Mouse (Mus musculus): ENCODE data around the gene Me3.

The Me3 gene

DNA sequence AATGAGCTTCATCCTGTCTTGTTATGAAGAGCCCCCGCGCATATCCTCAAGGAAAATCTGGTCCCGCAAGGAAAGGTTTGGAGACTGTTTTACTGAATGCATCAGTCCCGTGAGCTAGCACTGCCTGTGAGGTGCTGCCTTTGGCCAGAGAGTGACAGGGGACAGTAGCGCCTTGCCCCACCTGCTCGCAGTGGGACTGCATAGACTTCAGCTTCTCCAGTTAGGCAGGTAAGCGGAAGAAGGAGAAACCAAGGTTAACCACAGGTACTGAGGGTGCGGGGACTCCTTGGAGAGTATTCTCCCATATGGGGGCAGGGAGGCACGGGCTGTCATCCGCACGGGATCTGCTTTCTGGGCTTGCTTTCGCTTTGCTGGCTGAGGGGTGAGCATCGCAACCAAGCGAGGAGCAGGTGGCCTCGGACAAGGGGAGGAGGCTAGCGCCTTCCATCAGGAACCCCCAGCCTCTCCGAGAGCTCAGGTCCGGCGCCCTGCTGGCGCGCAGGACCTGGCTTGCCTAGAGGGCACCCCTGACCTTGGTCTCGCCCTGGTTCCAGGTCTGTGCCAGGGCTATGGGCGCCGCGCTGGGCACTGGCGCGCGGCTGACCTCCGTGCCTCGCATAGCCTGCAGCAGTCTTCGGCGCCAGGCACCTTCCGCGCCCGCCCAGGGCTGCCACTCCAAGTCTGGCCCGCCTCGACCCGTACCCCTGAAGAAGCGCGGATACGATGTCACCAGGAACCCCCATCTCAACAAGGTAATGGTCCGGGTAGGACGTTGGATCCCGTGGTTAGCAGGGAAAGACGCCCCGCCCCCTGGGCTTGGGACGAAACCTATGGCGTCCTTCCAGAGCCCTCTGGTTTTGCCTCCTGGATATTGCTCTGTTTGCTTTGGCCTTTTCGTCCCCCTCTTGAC lies at the start of gene Me3:
Me3 (plus strand) TSS at position 51 of the 910 bp plus-strand sequence.
- peak; percentile 35 to 68 for DNase-seq (ENCODE audit: low spot score in 2 of 2)

DNA sequence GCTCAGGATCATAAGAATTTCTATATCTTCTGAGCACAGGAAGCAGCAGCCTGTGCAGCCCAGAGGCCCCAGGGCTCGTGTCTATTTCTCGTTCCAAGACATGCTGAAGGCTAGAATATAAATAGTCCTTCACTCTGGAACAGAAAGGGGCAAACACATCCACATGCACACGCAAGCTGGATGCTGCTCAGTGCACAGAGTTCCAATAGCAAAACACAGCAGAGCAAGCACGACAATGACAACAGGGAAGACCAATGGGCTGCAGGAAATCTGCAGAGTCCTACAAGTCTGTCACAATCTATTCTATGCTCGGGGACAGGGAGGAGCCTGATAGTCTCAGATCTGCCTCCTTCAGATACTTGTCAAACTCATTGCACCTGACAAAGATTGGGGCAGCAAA lies 42.2 kb upstream of the Me3 start:
- no peak for DNase-seq (ENCODE audit: low spot score in 2 of 2)

DNA sequence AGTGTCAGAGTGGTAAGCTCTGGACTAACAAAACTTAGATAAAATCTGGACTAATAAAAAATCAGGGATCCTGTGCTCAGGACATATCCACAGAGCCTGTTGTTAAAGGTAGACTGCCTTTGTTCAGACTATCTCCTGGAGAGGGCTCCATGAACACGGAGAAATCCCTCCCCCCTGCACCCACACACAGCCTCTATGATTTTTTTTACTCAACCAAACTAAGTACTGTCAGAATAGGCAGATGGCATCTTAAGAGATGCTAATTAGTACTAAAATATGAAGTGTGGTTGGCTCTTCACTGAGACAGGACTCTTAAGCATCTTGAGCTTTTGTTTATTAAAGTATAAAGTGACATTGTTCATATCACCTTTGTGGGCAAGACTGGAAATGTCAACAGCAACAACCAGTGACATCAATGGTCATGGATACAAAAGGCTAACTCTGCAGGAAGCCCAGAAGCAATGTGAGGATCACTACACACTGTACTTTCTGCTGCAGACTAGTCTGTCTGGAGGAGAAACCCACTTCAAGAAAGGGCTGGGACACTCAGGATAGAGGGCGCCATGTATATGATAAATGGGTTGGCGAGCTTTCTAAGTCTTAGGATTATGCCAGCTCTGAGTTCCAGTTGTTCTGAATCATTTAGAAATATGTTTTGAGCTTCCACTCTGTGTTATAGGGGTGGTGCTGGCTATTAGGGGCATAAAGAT lies 41.5 kb upstream of the Me3 start:
- no peak for DNase-seq (ENCODE audit: low spot score in 2 of 2)

DNA sequence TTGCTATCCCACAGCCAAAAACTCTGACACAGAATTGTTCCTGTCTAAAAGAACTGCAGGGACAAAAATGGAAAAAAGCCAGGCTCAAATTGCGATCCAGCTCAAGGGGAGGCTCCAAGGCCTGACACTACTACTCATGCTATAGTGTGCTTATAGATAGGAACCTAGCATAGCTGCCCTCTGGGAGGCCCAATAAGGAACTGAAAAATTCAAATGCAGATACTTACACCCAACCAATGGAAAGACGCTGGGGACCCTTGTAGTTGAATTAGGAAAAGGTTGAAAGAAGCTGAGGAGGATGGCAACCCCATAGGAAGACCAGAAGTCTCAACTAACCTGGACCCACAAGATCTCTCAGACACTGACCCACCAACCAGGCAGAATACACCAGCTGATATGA lies 36.4 kb upstream of the Me3 start:
- DNase-seq (ENCODE audit: low spot score in 2 of 2): no peak

DNA sequence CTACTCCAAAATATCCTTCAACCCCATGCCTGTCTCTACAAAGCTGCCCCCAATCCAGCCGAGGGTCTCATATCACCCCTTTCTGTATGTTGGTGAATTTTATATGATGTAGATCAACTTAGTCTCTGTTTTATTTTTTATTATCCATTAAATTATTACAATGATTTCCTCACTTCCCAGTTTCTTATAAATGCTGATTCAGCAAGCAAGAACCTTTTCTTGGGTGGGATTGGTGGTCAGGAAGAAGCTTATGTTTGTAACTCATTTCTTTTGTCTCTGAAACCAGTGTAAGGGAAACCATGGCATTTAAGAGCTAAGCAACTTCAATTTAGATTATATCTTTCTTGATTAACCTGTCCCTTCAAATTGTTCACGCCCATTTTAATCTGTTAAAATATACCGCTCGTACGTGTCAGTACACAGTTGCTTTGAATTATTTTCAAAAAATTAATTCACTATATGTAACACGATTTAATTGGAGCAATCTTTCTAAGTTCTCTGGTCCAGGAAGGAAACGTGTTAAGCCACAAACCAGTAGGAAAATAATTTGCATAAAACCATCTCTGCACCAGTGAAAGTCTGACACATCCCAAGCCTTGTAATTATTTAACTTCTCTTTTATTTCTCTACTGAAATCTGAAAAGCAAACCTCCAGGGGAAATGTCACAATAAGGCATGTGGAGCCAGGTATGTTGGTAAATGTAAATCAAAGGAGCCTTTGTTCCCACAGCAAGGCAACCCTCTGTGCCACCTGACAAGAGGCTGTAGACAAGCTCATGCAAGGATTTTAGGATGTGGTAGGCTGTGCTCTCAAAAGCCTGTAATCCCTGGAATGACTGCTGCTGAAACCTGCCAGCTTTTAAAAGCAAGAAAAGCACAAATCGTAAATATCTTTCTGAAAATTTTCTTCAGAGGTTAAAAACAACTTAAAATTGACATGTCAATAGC lies 26.3 kb upstream of the Me3 start:
- no peak for DNase-seq (ENCODE audit: low spot score in 2 of 2)

GRCm38 (mm10) chr7:89607329-89607728 lies 24.9 kb upstream of the Me3 start:
- DNase-seq (ENCODE audit: low spot score in 2 of 2): no peak

DNA sequence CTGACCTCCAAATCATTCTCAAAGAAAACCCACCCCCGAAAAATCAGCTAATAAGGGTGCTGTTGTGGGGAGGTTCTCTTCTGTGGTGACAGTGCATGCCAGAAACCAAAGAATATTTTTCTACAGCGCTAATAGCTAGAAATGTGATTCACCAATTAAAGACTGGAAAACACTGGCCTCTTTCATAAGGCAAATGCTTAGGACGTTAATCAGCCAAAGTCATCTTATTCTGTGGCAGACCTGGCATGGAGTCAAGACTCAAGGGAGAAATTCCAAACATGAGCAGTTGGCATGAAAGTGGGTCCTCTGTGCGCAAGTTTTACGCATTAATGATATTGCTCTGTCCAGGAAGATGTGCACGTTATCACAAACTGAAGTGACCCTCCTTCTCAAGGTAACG lies 21.0 kb upstream of the Me3 start:
- DNase-seq (ENCODE audit: low spot score in 2 of 2): no peak

DNA sequence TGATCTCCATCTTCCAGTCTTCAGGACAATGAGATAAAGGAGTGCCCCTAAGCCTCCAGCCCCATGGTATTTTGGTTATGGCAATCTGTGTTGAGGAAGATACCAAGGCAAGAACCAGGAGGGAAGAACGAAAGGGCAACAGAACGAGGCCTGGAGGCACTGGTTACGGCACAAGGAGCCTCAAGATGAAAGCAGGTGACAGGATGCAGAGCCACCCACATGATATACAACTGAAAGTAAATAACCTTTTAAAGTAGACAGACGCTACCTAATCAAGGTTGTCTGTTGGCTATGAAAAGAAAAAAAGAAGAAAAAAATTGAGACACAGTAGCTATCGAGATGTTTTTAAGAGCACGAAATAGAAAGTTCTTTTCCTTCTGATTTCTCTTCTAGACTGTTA lies 16.0 kb upstream of the Me3 start:
- DNase-seq (ENCODE audit: low spot score in 2 of 2): no peak

DNA sequence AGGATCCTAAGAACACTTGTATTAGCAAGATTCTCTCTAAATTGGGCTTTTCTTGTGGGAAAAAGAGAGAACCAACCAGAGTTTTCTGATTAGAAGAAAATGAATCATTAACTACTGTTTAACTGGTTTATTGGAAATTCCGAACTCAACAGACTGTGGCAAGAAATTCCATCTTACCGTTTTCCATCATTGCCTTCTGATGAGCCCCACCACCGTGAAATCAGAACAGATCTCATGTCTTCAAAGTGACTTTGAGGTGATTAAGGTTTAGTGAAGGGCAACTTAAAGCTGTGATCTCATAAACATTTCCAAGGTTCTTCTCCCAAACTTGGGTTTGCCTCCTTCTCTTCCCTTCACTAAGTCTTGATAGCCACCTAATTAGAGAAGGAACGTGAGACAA lies 8.9 kb upstream of the Me3 start:
- no peak for DNase-seq (ENCODE audit: low spot score in 2 of 2)

DNA sequence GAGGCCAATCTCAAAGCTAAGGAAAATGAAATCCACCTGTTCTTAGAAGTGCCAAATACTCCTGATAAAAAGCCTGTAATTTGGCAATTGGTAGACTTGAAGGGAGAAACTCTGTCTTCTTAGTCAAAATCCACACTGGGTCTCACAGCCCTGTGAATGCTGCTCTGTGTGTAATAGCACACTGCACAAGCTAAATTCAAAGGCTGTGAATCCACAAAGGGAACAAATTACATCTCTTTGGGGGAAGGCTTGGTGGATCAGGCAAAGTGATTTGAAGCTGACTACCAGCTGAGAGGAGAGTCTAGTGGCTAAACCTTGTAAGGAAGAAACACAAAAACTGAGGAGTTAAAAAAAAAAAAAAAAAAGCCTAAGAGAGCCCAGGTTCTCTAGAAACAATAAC lies 4.8 kb upstream of the Me3 start:
- DNase-seq (ENCODE audit: low spot score in 2 of 2): no peak

- DNase-seq (ENCODE audit: low spot score in 2 of 2): no peak
Observed at GRCm38 (mm10) chr7:89628006-89628405, 4.2 kb upstream of the Me3 start.

DNA sequence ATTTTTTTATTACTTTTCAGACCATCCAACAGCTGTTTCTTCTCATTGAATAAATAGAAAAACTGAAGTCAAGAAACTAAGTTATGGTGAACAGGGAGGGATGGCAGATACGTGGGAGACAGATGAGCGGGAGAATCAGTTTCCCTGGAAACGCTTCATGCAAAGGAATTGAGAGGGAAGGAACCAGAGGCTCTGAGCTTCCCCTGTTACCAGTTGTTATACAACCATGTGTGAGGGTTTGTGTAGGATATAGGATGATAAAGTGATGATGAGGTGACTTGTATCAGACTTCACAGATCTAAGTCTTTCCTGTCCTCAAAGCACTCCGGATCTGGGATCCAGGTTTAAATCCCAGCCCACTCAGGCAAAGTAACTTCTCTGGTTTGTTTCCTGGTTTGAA lies 3.2 kb upstream of the Me3 start:
- DNase-seq (ENCODE audit: low spot score in 2 of 2): no peak

GRCm38 (mm10) chr7:89629914-89630313 lies 2.3 kb upstream of the Me3 start:
- no peak for DNase-seq (ENCODE audit: low spot score in 2 of 2)

DNA sequence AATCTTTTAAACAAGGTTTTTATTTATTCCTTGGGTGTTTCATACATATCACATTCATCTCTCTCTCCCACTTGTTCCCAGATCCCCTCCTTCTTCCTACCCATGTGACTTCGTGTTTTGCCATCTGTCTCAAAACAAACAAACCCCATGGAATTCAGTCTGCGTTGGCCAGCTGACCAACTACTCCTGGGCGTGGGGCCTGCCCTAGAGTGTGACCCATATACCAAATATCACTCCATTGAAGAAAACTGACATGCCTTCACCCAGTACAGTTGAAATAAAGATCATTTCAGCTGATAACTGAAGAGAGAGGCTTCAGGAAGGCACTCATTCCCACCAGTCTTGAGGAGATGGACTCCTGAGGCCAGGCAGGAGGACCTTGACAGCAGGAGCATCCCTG lies 1.4 kb upstream of the Me3 start:
- DNase-seq (ENCODE audit: low spot score in 2 of 2): no peak

DNA sequence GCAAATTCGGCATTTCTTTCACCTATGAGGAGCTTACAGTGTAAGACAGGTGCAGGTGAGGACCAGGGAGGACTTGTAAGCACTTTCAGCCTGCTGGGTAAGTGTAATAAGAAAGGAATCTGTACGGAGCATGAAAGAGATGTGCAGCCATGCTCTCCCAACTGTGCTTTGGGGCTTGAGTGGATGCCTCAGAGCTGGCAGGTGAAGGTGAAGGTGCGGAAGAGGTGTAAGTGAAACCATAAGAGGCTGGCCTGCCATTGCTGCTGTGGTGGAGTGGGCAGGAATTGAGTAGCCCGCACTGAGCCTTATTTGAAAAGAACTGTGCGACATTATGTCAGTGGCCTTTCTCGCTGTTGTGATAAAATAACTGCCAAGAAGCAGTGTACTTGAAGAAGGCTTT lies 8.3 kb downstream of the Me3 start:
- no peak for DNase-seq (ENCODE audit: low spot score in 2 of 2)

DNA sequence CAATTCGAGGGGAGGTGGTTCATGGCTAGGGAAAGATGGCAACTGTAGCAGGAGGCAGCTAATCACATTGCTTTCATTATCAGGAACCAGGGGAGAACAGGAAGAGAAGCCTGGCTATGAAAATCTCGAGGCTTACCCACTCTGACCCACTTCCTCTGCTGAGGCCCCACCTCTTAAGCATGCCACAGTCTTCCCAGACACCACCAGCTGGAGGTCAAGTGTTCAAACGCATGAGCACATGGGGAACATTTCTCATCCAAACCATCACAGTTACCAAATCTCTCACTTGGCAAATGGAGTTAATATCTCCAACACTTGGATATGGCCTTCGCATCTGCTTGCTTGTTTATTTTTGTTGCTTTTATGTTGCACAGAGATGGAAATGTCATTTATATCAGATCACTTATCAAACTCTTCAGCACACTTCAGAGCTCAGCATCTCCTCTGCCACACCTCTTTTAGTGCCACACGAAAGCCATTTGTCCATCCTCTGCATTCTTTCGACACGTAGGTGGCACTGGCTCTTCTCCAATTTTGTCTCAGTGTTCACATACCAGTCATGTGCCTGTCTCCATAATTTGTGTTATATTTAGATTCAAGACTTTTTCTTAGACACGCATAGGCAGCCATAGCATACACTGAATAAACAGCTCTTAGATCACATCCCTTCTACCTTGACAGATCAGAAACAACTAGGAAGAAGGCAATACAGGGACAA lies 8.9 kb downstream of the Me3 start:
- no peak for DNase-seq (ENCODE audit: low spot score in 2 of 2)

GRCm38 (mm10) chr7:89645015-89645414 lies 12.8 kb downstream of the Me3 start:
- no peak for DNase-seq (ENCODE audit: low spot score in 2 of 2)

- no peak for DNase-seq (ENCODE audit: low spot score in 2 of 2)
Observed at GRCm38 (mm10) chr7:89647864-89648263, 15.7 kb downstream of the Me3 start.

DNA sequence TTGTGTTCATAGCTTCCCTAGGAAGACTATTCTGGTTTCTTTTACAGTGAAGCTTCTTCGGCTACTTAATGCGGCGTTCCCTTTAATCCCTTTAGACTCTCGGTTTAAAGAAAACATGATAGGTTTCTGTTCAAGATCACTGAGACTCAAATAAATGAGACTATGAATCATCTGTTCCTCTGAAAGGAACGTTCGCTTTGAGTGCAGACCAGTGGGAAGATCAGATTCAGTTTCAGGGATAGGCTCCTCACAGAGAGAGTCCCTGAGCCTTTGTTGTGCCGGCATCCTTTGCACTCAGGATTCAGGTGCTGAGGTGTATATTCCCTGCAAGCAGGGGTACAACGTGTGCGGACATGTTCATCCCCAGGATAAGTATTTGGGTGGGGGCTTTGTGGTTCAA lies 25.0 kb downstream of the Me3 start:
- DNase-seq (ENCODE audit: low spot score in 2 of 2): no peak

DNA sequence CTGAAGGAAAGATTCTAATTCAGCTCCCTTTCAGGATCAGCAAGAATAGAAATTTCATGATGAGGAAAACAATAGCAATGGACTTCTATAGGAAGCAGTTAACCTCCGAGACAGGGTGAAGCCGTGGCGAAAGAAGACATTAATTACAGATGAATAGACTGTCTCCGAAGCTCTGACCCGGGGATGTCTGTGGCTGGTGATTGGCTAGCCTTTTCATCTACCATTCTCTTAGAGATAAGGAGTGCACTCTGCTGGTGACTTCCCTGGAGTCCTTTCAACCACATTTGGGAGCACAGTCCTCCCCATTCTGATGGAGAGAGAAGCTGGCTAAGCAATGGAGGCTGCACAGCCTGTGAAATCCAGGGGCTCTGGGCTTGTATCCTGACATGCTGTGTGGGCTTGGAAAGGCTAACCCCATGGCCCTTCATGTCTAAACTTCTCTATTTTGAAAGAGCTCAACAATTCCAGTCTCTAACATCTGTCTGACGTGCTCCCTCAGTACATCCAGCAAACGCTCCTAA lies 25.6 kb downstream of the Me3 start:
- no peak for DNase-seq (ENCODE audit: low spot score in 2 of 2)

DNA sequence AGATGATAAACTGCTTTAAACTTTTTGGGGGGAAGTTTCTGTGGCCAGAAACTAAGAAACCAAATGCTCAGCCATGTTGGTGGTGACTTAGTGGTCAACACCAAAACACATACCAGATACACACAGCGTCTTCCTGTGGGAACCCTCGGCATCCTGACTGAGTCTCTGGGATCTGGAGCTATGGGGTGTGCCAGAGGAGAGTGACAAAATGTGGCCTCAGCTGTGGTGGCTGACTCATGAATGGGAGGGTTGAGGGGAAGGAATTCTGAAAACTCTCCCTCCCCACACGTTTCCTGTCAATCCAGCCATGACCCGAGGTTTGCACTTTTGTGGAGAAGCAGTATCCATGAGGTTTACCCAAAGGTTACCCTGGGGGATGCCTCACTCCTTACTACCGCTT lies 32.0 kb downstream of the Me3 start:
- DNase-seq (ENCODE audit: low spot score in 2 of 2): no peak
